ENCODE assay signal across 19 mouse cellular contexts in the genomic region with DNA sequence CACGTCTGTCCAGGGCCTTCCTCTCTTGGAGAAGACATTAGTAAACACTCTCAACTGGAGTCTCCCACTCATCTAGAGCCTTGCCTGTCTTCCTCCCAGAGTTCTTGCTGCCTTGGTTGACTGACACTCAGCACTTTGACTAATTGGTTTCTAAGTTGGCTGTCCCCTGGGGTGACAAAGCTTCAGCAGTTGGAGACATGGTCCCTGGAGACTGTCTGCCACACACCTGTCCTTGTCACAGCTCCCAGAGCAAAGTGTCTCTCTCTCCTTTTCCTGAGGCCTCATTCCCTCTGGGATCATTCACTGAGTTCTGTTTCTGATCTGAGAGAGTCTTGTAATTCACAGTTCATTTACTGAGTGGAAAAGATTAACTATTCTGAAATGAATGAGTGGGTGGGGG. TPM values are rescaled to one million over a fixed set of nuclear protein-coding genes. Genes with fewer than 3 reads are reported as not detected.
DNase-seq lines count a peak whose midpoint lies in the region; ATAC-seq and TF ChIP-seq lines count a peak whose summit lies in the region.
"Had no signal": no experiment of that assay in that cellular context is flagged by ENCODE, and none has a peak within 500 bp of the region (broad histone marks: within the 10 kb centered on the region; RNA-seq: fewer than 3 reads in every experiment).

No protein-coding gene starts in this region.

- intact Hi-C loops in heart, adult 2 months (cut with DNase I) = loop anchor here (5.0 kb wide), 1 partner anchor 43 kb away; no protein-coding TSS in a partner anchor

- no peak for DNase-seq in forebrain, embryonic 14.5 days (ENCODE audit: low spot score)
- no peak for DNase-seq in heart, adult 2 months
- no peak for DNase-seq in midbrain, embryonic 10.5 days (ENCODE audit: low spot score)
- DNase-seq in forebrain, postnatal 0 days = no peak
- no peak for DNase-seq in gastrocnemius, adult 8-10 months (ENCODE audit: low spot score in 2 of 2)
- DNase-seq: adrenal gland, postnatal 36 days; cerebellum, adult 11 months; kidney, adult 9 months had no signal

- H3K27ac ChIP-seq in forebrain, embryonic 13.5 days = no peak overlapping the region
- no peak overlapping the region for H3K27ac ChIP-seq in forebrain, embryonic 14.5 days (ENCODE audit: low read depth, low read length)
- H3K27ac ChIP-seq in heart, embryonic 16.5 days (ENCODE audit: low read length) = peak overlapping the region; percentile 52
- H3K27ac ChIP-seq in heart, adult 2 months = no peak overlapping the region; the same call in 1 of the 2 replicates
- peak overlapping the region; percentile 72 for H3K27ac ChIP-seq in midbrain, embryonic 10.5 days (replicated peaks)
- H3K27ac ChIP-seq in midbrain, embryonic 16.5 days (ENCODE audit: low read length) = no peak overlapping the region
- H3K27ac ChIP-seq in forebrain, postnatal 0 days (ENCODE audit: low read depth, low read length) = no peak overlapping the region
- H3K27ac ChIP-seq: embryonic facial prominence, embryonic 15.5 days; hindbrain, postnatal 0 days; layer of hippocampus, adult 2 months; liver, embryonic 14.5 days; stomach, embryonic 15.5 days had no signal

- H3K9me3 ChIP-seq in forebrain, embryonic 13.5 days (replicated peaks) = peaks cover 3% of the 10 kb centered on the region; the same call in 1 of the 2 replicates
- no peaks in the 10 kb centered on the region; the same call in 1 of the 2 replicates for H3K9me3 ChIP-seq in forebrain, embryonic 14.5 days (replicated peaks; ENCODE audit: control insufficient read depth, low read length)
- no peaks in the 10 kb centered on the region; the same call in 1 of the 2 replicates for H3K9me3 ChIP-seq in heart, embryonic 16.5 days (replicated peaks; ENCODE audit: control insufficient read depth, low read length)
- H3K9me3 ChIP-seq in midbrain, embryonic 10.5 days (replicated peaks) = peaks cover 12% of the 10 kb centered on the region
- H3K9me3 ChIP-seq in midbrain, embryonic 16.5 days (replicated peaks; ENCODE audit: control insufficient read depth, low read length, poor library complexity, severe bottlenecking) = no peaks in the 10 kb centered on the region
- H3K9me3 ChIP-seq in forebrain, postnatal 0 days (ENCODE audit: low read length) = no peaks in the 10 kb centered on the region
- H3K9me3 ChIP-seq: embryonic facial prominence, embryonic 15.5 days; stomach, embryonic 15.5 days had no signal

- H3K4me3 ChIP-seq in forebrain, embryonic 13.5 days = no peak overlapping the region
- H3K4me3 ChIP-seq in forebrain, embryonic 14.5 days (ENCODE audit: low read depth, low read length) = no peak overlapping the region
- H3K4me3 ChIP-seq in heart, embryonic 16.5 days (ENCODE audit: low read length) = no peak overlapping the region
- H3K4me3 ChIP-seq in heart, adult 2 months = no peak overlapping the region
- H3K4me3 ChIP-seq in midbrain, embryonic 10.5 days = no peak overlapping the region
- H3K4me3 ChIP-seq in midbrain, embryonic 16.5 days (ENCODE audit: low read depth, low read length) = no peak overlapping the region
- no peak overlapping the region for H3K4me3 ChIP-seq in forebrain, postnatal 0 days (ENCODE audit: low read depth, low read length)
- H3K4me3 ChIP-seq: embryonic facial prominence, embryonic 15.5 days; layer of hippocampus, adult 2 months; stomach, embryonic 15.5 days had no signal

- no peaks in the 10 kb centered on the region for H3K79me2 ChIP-seq in heart, adult 2 months (replicated peaks; ENCODE audit: control insufficient read depth, insufficient read depth, low read length)

- H3K27me3 ChIP-seq in forebrain, embryonic 13.5 days = peaks cover 3% of the 10 kb centered on the region; the same call in 1 of the 2 replicates
- no peaks in the 10 kb centered on the region for H3K27me3 ChIP-seq in forebrain, embryonic 14.5 days (replicated peaks; ENCODE audit: control insufficient read depth, insufficient read depth, low read length)
- no peaks in the 10 kb centered on the region for H3K27me3 ChIP-seq in heart, embryonic 16.5 days (ENCODE audit: control insufficient read depth, insufficient read depth, low read length)
- H3K27me3 ChIP-seq in heart, adult 2 months (ENCODE audit: control insufficient read depth, insufficient read depth, low read length) = no peaks in the 10 kb centered on the region
- H3K27me3 ChIP-seq in midbrain, embryonic 10.5 days (ENCODE audit: low read depth, poor library complexity, severe bottlenecking) = peaks cover 9% of the 10 kb centered on the region; the same call in 1 of the 2 replicates
- H3K27me3 ChIP-seq in midbrain, embryonic 16.5 days (ENCODE audit: control insufficient read depth, insufficient read depth, low read depth, low read length) = no peaks in the 10 kb centered on the region
- no peaks in the 10 kb centered on the region for H3K27me3 ChIP-seq in forebrain, postnatal 0 days (ENCODE audit: insufficient read depth, low read length)
- H3K27me3 ChIP-seq: embryonic facial prominence, embryonic 15.5 days; Patski; stomach, embryonic 15.5 days had no signal

- no peak for TF ChIP-seq CTCF in heart, adult 2 months (IDR thresholded peaks at IDR 0.05)
- no peak for TF ChIP-seq CTCF in forebrain, postnatal 0 days (IDR thresholded peaks at IDR 0.05; ENCODE audit: low read depth)

- H3K36me3 ChIP-seq in forebrain, embryonic 13.5 days (ENCODE audit: poor library complexity, severe bottlenecking) = no peaks in the 10 kb centered on the region
- no peaks in the 10 kb centered on the region for H3K36me3 ChIP-seq in forebrain, embryonic 14.5 days (ENCODE audit: control insufficient read depth, insufficient read depth, low read length)
- H3K36me3 ChIP-seq in heart, embryonic 16.5 days (ENCODE audit: control insufficient read depth, insufficient read depth) = no peaks in the 10 kb centered on the region
- H3K36me3 ChIP-seq in heart, adult 2 months (ENCODE audit: control insufficient read depth, insufficient read depth, low read length) = peaks cover 2% of the 10 kb centered on the region; the same call in 1 of the 2 replicates
- H3K36me3 ChIP-seq in midbrain, embryonic 10.5 days = peaks cover 7% of the 10 kb centered on the region
- H3K36me3 ChIP-seq in midbrain, embryonic 16.5 days (ENCODE audit: control insufficient read depth, insufficient read depth, low read length) = no peaks in the 10 kb centered on the region
- H3K36me3 ChIP-seq in forebrain, postnatal 0 days (ENCODE audit: insufficient read depth) = no peaks in the 10 kb centered on the region
- H3K36me3 ChIP-seq: embryonic facial prominence, embryonic 15.5 days; stomach, embryonic 15.5 days had no signal

- no peak overlapping the region for H3K4me2 ChIP-seq in forebrain, embryonic 13.5 days
- H3K4me2 ChIP-seq in forebrain, embryonic 14.5 days (ENCODE audit: low read length) = no peak overlapping the region
- no peak overlapping the region for H3K4me2 ChIP-seq in heart, embryonic 16.5 days (ENCODE audit: low read depth, low read length)
- no peak overlapping the region for H3K4me2 ChIP-seq in midbrain, embryonic 16.5 days (ENCODE audit: low read length)
- H3K4me2 ChIP-seq in forebrain, postnatal 0 days (ENCODE audit: low read depth) = no peak overlapping the region
- H3K4me2 ChIP-seq: embryonic facial prominence, embryonic 15.5 days; stomach, embryonic 15.5 days had no signal

- peaks cover 29% of the 10 kb centered on the region for H3K4me1 ChIP-seq in forebrain, embryonic 13.5 days
- H3K4me1 ChIP-seq in forebrain, embryonic 14.5 days (ENCODE audit: control insufficient read depth, insufficient read depth, low read length) = no peaks in the 10 kb centered on the region; the same call in 1 of the 2 replicates
- peaks cover 24% of the 10 kb centered on the region for H3K4me1 ChIP-seq in heart, embryonic 16.5 days (ENCODE audit: control insufficient read depth, insufficient read depth, low read length)
- H3K4me1 ChIP-seq in heart, adult 2 months (ENCODE audit: control insufficient read depth, insufficient read depth, low read length) = peaks cover 2% of the 10 kb centered on the region; the same call in 1 of the 2 replicates
- peaks cover 59% of the 10 kb centered on the region for H3K4me1 ChIP-seq in midbrain, embryonic 10.5 days
- no peaks in the 10 kb centered on the region; the same call in 1 of the 2 replicates for H3K4me1 ChIP-seq in midbrain, embryonic 16.5 days (ENCODE audit: control insufficient read depth, insufficient read depth, low read length)
- H3K4me1 ChIP-seq in forebrain, postnatal 0 days (ENCODE audit: insufficient read depth) = no peaks in the 10 kb centered on the region
- H3K4me1 ChIP-seq: stomach, embryonic 15.5 days had no signal

- no peak for TF ChIP-seq EP300 in heart, adult 2 months (IDR thresholded peaks at IDR 0.05; ENCODE audit: insufficient read depth, low read depth, low read length)

- no peak for TF ChIP-seq POLR2A in heart, adult 2 months (IDR thresholded peaks at IDR 0.05; ENCODE audit: insufficient read depth, low read depth, low read length)

- 41% methylated on average over 1 of the region's 1 CpGs for WGBS in forebrain, embryonic 13.5 days
- WGBS in forebrain, embryonic 14.5 days = 45% methylated on average over 1 of the region's 1 CpGs
- 24% methylated on average over 1 of the region's 1 CpGs for WGBS in heart, embryonic 16.5 days
- WGBS in heart, adult 2 months = 43% methylated on average over 1 of the region's 1 CpGs
- 45% methylated on average over 1 of the region's 1 CpGs for WGBS in midbrain, embryonic 10.5 days
- WGBS in midbrain, embryonic 16.5 days = 85% methylated on average over 1 of the region's 1 CpGs
- 54% methylated on average over 1 of the region's 1 CpGs for WGBS in forebrain, postnatal 0 days

- no peak overlapping the region for H3K9ac ChIP-seq in forebrain, embryonic 13.5 days
- no peak overlapping the region for H3K9ac ChIP-seq in forebrain, embryonic 14.5 days (ENCODE audit: low read length)
- H3K9ac ChIP-seq in heart, embryonic 16.5 days (ENCODE audit: low read length) = no peak overlapping the region
- no peak overlapping the region for H3K9ac ChIP-seq in heart, adult 2 months (ENCODE audit: low read depth, low read length)
- H3K9ac ChIP-seq in midbrain, embryonic 16.5 days (ENCODE audit: low read depth, low read length) = no peak overlapping the region
- no peak overlapping the region for H3K9ac ChIP-seq in forebrain, postnatal 0 days
- H3K9ac ChIP-seq: embryonic facial prominence, embryonic 15.5 days; liver, embryonic 14.5 days; stomach, embryonic 15.5 days had no signal

- peak; percentile 46; the same call in 1 of the 2 replicates for ATAC-seq in forebrain, embryonic 13.5 days
- ATAC-seq in forebrain, embryonic 14.5 days = no peak
- no peak for ATAC-seq in heart, embryonic 16.5 days (replicated peaks; ENCODE audit: extremely low read depth, insufficient read depth, low FRiP score)
- ATAC-seq in midbrain, embryonic 16.5 days = no peak
- ATAC-seq in forebrain, postnatal 0 days = peak; percentile 54; the same call in 1 of the 2 replicates
- ATAC-seq: hindbrain, postnatal 0 days; Patski had no signal

RNA-seq across cellular contexts. Expression of a gene that starts 20.2 kb away (rescaled TPM):
- polyA plus RNA-seq in forebrain, embryonic 13.5 days (2015; fragmentation: Nextera tagmentation; extraction: Ambion mirVana) = 0.97 and 1.1 TPM in 2 replicates
- polyA plus RNA-seq in forebrain, embryonic 14.5 days (2014; fragmentation: Nextera tagmentation; extraction: Ambion mirVana) = 0.19 and 0.28 TPM in 2 replicates
- polyA plus RNA-seq in heart, embryonic 16.5 days (2015; fragmentation: Nextera tagmentation; extraction: Ambion mirVana) = 0.11 TPM in 1 of 2 replicates, not detected in the other
- total RNA-seq in heart, adult 2 months (2021) = under 1 TPM in 1 of 2 experiments, not detected in 1; 0.16 TPM
- 0.04 and 0.06 TPM in 2 replicates for polyA plus RNA-seq in heart, adult 2 months (2012; rRNA removed)
- 22.1 and 33.5 TPM in 2 replicates for polyA plus RNA-seq in midbrain, embryonic 10.5 days (2016; fragmentation: Nextera tagmentation; extraction: Ambion mirVana)
- polyA plus RNA-seq in midbrain, embryonic 16.5 days (2015; fragmentation: Nextera tagmentation; extraction: Ambion mirVana) = 2.0 and 2.3 TPM in 2 replicates
- total RNA-seq in forebrain, postnatal 0 days (2014; rRNA removed) = 0.23 and 0.62 TPM in 2 replicates
- polyA plus RNA-seq in forebrain, postnatal 0 days (2015; fragmentation: Nextera tagmentation; extraction: Ambion mirVana) = 0.11 and 0.23 TPM in 2 replicates
- under 1 TPM; 0.51 to 0.76 (median 0.61) TPM for total RNA-seq in gastrocnemius, adult 8-10 months (2022)
- total RNA-seq: adrenal gland, postnatal 36 days; granulocyte monocyte progenitor cell, adult 5-6 weeks had no signal
- polyA plus RNA-seq: liver, embryonic 14.5 days; Patski; thymus, postnatal 0 days had no signal

RNA-seq across cellular contexts. Expression of a gene that starts 26.1 kb away (rescaled TPM):
- polyA plus RNA-seq in forebrain, embryonic 13.5 days (2015; fragmentation: Nextera tagmentation; extraction: Ambion mirVana) = 5.8 and 6.8 TPM in 2 replicates
- polyA plus RNA-seq in forebrain, embryonic 14.5 days (2014; fragmentation: Nextera tagmentation; extraction: Ambion mirVana) = 6.9 and 7.0 TPM in 2 replicates
- 7.6 and 8.6 TPM in 2 replicates for polyA plus RNA-seq in heart, embryonic 16.5 days (2015; fragmentation: Nextera tagmentation; extraction: Ambion mirVana)
- 10 to 100 TPM; 23.7 to 29.0 TPM for total RNA-seq in heart, adult 2 months (2021)
- polyA plus RNA-seq in heart, adult 2 months (2012; rRNA removed) = 5.9 and 10.5 TPM in 2 replicates
- polyA plus RNA-seq in midbrain, embryonic 10.5 days (2016; fragmentation: Nextera tagmentation; extraction: Ambion mirVana) = 9.7 and 9.8 TPM in 2 replicates
- polyA plus RNA-seq in midbrain, embryonic 16.5 days (2015; fragmentation: Nextera tagmentation; extraction: Ambion mirVana) = 7.7 and 8.3 TPM in 2 replicates
- total RNA-seq in forebrain, postnatal 0 days (2014; rRNA removed) = 3.6 and 4.3 TPM in 2 replicates
- polyA plus RNA-seq in forebrain, postnatal 0 days (2015; fragmentation: Nextera tagmentation; extraction: Ambion mirVana) = 4.5 and 5.4 TPM in 2 replicates
- total RNA-seq in gastrocnemius, adult 8-10 months (2022) = 10 to 100 TPM; 56.5 to 89.2 (median 63.7) TPM

Comparison
In these comparisons a context has a peak if more than half of its experiments do, and no peak if none do; other contexts are left out.
1. ATAC-seq: peak in forebrain, embryonic 13.5 days (single experiment) and forebrain, postnatal 0 days (single experiment); none in forebrain, embryonic 14.5 days (single experiment), heart, embryonic 16.5 days (single experiment) and midbrain, embryonic 16.5 days (single experiment).
2. H3K27ac ChIP-seq: peak in heart, embryonic 16.5 days (single experiment) and midbrain, embryonic 10.5 days (single experiment); none in forebrain, embryonic 13.5 days (single experiment), forebrain, embryonic 14.5 days (single experiment), heart, adult 2 months (single experiment), midbrain, embryonic 16.5 days (single experiment) and forebrain, postnatal 0 days (single experiment).